Mouse (Mus musculus): Measurements from ENCODE around the gene Robo3.

DNA sequence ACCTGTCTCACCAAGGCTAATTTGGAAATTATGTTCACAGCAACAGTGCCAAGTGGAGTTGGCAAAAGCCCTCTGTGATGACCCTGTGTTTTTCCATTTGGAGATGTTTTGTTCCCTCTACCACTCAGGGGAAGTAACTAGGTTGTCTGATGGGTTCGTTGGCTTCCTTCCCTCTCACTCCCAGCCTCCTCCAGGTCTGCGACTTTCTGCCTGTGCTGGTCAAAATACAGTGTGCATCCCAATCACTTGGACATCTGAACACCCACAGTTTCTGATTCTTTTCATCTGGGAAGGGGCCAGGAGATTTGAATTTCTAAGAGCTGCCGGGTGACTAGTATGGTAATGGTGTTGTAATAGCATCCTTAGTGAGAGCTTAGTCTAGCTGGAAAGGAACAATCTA, 28.5 kb upstream of the Robo3 start:
- TF ChIP-seq POLR2A (IDR thresholded peaks at IDR 0.05; ENCODE audit: extremely low read depth, insufficient read depth, low read length): no peak
- no peak for TF ChIP-seq CTCF (IDR thresholded peaks at IDR 0.05; ENCODE audit: low read depth, low read length)
